Mouse (Mus musculus) CH12F3 (cell line): ENCODE results near the gene Ermap.

Source experiments
- in situ Hi-C: fragments of 300-500 bp; cut with MboI; formaldehyde crosslinking; loops from 2 replicates; pipeline ENCODE4 v1.14.3; 2020; ENCODE audit warnings: low sequenced_read_pairs

Ermap gene

DNA sequence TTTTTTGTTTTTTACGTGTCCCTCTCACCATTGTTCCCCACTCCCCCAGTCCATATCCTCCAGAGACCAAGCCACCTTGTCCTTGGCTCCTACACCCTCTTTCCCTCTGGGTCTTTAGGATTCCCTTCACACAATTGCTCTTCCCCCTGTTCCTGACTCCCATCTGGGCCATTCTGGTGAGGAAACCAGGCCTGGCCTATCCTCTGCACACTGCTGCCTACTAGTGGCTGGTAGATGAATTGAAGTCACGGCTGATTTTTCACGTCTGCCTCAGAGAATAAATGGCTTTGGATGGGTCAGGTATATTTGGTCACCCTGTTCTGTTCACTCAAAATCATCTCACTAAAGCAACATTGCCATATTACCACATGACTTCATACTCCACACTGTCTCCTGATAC is 49.7 kb downstream of the Ermap start:
- in situ Hi-C loops, result no loop called here

DNA sequence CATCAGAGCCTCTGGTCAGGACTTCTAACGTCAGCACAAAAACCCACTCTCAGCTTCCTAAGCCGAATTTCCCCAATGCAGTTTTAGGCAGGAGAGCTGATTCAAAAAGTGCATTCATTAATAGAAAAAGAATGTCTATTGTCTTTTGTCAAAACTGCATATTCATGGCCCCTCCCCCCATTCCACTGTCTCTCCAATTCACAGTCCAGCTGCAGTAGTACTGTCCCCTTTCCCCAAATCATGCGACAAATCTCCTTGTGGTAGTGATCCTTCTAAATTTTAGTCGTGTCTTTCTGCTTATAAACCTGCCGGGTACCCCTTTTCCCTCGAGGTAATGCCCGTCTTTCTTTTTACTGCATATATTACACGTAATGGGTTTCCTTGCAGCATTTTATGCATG is 51.0 kb downstream of the Ermap start:
- in situ Hi-C loops, result no loop called here

DNA sequence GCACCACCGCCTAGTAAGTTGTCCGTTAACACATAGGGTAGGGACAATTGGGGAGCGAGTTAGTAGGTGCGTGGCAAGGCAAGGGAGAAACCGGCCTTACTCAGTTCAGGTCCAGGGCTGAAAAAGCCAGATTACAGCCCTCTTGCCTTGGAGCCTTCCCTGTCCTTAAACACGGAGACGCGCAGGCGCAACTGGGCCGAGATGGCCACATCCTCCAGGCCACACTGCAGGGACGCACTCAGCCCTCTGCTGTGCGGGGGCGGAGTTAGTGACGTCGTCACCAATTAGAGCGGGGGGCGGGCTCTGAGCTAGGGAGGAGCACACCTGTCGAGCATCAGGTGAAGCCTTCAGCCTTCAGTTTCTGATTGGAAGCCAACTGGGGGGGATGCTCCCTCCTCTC is 51.6 kb downstream of the Ermap start:
- in situ Hi-C loops, result no loop called here

DNA sequence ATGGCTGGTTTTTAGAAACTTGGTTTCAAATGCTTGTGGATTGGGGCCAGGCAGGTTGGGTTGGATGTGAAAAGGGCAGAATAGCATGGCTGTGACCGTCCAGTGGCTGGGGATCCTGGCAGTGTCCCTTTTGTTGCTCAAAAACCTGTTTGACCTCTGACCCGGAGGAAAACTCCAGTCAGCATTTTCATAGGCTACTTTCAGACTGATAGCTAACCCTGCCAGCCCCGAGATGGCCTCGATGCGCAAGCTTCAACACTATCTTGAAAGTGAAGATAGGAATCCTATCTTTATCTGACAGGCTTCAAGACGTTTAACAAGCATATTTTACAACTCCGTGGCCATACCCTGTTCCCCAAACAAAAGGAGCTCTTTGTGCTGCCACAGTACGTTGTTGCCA is 52.5 kb downstream of the Ermap start:
- in situ Hi-C loops, result no loop called here

DNA sequence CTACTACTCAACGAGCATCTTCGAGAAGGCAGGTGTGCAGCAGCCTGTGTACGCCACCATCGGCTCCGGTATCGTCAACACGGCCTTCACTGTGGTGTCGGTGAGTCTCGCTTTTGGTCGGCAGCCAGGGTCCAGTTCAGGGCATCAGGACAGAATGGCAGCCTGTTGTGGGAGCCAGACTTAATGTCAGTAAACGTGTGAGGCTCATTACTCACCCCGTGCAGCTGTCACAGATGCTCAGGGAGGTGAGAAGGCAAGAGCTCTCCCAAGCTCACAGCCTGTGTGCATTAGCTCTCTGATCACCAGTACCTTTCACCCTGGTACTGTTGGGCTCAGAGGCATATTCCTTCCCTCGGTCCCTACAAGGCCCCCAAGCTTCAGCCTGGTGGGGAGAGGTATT is 56.0 kb downstream of the Ermap start:
- in situ Hi-C loops, result no loop called here

DNA sequence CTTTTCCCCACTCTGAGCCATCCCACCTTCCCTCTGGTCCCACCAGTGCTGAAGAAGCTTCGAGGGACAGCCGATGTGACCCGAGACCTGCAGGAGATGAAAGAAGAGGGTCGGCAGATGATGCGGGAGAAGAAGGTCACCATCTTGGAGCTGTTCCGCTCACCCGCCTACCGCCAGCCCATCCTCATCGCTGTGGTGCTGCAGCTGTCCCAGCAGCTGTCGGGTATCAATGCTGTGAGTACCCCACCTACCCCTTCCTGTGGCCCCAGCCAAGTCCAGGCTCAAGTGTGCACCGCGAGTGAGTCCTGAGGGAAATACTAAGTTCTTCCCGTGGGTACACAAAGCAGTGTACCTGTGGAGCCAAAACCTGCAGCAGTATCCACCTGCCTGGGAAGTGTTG is 56.5 kb downstream of the Ermap start:
- in situ Hi-C loops, result no loop called here

DNA sequence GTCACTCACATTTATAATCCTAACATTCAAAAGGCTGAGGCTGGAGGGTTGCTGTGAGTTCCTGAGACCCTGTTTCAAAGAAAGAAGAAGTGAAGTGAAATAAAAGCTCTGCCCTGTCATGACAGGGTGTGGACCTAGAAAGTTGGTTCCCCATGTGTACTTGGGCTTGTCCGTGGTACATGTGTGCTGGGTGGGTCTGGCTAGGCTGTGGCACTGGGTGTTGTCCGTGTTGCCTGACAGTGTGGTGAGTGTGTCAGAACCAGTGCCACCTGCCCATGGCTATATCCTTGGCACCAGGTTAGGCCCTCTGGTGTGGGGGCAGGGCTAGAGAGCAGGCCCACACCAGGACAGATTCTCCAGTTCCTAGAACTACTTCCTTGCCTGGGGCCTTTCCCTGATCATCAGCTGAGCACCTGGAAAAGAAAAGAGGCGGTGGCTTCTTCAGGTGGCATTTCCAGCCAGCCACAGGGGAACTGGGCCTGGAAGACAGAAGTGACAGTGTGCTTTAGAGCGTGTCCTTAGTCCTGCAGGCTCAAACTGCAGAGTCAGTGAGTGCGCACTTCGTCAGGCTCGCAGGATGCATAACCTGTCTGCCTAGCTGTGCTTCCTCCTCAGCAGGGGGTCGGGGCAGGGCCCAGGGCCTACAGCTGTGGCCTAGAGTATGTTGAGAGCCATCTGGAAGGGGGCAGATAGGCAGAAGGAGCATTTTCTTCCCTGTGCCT is 58.5 kb downstream of the Ermap start:
- in situ Hi-C loops, result no loop called here

DNA sequence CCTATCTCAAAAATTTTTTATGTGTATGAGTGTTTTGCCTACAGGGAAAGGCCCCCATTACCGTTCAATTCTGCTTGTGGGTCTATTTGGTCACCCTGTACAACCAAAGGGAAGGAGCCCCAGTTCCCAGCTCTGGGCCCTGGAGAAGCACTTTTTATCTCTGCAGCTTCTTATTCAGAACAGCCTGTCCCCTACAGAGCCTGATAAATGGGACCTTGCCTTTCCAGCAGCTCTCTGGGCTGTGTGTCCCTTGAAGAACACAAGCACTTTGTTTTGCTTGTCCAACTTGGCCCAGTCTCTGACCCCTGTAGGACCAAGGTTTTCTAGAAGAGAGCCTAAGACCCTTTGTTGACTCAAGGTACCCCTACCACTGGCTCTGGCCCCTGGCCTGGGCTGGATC is 60.7 kb downstream of the Ermap start:
- in situ Hi-C loops, result no loop called here

DNA sequence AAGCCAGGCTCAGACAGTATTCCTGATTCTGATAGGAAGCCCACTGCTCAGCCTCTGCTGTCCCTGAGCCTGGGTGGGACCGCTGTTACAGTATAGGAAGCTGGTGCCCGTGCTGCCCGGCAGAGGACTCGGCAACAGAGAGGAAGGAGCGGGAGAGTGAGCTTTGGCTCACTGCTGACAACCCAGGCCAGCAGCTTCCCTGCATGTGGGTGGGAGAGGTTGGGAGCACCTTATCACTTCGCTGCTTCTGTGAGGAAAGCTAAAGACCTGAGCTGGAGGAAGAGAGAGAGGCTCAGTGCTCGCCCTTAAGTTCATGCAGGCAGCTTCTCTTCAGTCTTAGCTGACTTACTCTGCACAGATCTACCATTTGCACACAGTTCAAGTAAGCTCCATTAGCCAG is 61.3 kb downstream of the Ermap start:
- in situ Hi-C loops, result no loop called here

DNA sequence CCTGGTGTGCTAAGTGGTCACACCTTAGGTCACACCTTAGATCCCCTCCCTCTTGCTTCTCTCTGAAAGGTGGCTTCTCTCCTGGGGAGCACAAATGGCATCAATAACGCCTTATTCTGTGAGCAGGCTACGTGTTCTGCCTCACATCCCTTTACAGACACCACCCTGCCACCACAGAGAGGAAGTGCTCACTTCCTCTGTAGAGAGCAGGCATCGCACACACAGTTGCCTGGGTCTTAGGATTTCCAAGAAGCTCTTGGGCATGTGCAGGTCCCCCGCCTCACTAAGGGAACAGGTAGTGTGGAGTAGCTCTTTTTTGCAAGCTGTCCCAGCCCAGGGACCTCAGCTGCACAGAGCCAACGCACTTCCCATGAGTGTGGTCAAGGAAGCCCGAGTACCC is 62.6 kb downstream of the Ermap start:
- in situ Hi-C loops, result no loop called here

DNA sequence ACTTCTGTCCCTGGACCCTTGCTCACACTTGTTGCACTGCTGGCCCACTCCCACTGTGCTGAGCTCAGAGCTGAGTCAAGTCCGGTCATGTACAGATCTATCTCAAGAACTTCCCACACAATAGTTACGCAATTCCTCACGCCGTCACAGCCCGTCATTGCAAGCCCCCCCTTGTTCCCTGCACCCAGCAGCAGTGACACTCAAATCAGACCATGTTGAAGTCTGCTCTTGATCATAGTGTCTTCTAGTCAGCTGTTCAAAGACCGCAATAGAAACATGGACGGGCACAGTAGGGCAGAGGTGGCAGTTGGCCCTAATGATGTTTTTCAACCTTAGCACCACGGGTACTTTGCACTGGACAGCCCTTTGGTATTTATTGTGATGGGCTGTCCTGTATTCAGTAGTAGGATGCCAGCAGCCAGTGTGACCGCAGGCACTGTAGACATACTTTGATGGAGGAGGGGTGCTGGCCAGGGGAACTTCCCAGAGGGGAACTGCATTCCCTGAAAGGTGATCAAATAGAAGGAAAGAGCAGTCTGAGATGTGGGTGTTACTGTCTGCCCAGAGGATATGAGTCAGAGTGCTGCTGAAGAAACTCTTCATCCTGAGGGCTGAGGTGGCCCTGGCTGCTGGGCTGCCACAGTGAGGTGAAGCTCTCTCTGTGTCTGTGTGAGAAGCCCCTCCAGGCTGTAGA is 64.1 kb downstream of the Ermap start:
- in situ Hi-C loops, result no loop called here
